Mouse (Mus musculus): ENCODE measurements around the gene Capn7. TPM values are rescaled to one million over a fixed set of nuclear protein-coding genes. Genes with fewer than 3 reads are reported as not detected.
A peak's percentile ranks its signal among the peaks of the same experiment; 100 is the strongest.

The Capn7 gene
- total RNA-seq, 2 experiments from 2014 or later, result 38.9 to 39.3 TPM

DNA sequence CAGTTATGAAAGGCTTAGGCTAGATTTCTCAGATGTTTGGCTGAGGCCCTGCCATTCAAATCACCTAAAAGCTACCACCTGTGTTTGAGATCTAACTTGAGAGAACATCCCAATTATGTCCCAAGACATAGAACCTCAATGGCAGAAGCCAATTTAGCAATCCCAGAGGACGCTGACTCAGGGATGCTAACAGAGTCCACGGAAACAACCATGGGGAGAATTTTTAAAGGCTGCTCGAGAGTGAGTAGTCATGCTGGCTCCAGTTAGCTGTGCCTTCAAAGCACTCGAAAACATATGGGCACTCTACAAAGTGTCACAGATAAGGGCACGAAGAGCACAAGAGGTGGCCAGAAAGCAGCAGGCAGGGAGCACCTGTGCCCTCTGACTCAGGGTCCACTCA is 55.9 kb downstream of the Capn7 start:
- intact Hi-C loops (cut with DNase I), result no loop called here
- DNase-seq (ENCODE audit: extremely low spot score in 1 of 2, low spot score in 2 of 2), result no peak

- intact Hi-C loops (cut with DNase I), result no loop called here
Measured at GRCm38 (mm10) chr14:31392873-31393545, 56.6 kb downstream of the Capn7 start.

DNA sequence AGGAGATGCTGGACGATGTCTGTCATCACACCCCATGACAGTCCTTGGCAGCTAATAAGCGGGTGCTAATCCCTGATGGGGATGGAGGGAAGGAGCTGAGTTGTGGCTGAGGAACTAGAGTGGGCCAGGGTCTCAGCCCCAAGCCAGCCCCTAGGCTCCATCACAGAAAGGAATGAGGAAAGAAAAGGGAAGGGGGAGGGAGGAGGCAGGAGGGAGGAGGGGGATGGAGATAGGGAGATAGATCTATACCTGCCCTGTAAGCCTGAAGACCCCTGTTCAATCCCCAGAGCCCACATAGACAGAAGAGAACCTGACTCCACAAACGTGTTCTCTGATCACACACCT is 57.1 kb downstream of the Capn7 start:
- intact Hi-C loops (cut with DNase I), result no loop called here

More at GRCm38 (mm10) chr14:31392873-31393545, 56.6 kb downstream of the Capn7 start:
- DNase-seq (ENCODE audit: extremely low spot score in 1 of 2, low spot score in 2 of 2), result peak in 1 of 2 experiments; percentile 58

GRCm38 (mm10) chr14:31393936-31394630 is 57.6 kb downstream of the Capn7 start:
- DNase-seq (ENCODE audit: extremely low spot score in 1 of 2, low spot score in 2 of 2), result no peak
- intact Hi-C loops (cut with DNase I), result no loop called here

More for the DNA sequence above, 57.1 kb downstream of the Capn7 start:
- no peak for DNase-seq (ENCODE audit: extremely low spot score in 1 of 2, low spot score in 2 of 2)

- intact Hi-C loops (cut with DNase I), result no loop called here
- DNase-seq (ENCODE audit: extremely low spot score in 1 of 2, low spot score in 2 of 2), result no peak
Measured at GRCm38 (mm10) chr14:31394822-31395532, 58.5 kb downstream of the Capn7 start.

DNA sequence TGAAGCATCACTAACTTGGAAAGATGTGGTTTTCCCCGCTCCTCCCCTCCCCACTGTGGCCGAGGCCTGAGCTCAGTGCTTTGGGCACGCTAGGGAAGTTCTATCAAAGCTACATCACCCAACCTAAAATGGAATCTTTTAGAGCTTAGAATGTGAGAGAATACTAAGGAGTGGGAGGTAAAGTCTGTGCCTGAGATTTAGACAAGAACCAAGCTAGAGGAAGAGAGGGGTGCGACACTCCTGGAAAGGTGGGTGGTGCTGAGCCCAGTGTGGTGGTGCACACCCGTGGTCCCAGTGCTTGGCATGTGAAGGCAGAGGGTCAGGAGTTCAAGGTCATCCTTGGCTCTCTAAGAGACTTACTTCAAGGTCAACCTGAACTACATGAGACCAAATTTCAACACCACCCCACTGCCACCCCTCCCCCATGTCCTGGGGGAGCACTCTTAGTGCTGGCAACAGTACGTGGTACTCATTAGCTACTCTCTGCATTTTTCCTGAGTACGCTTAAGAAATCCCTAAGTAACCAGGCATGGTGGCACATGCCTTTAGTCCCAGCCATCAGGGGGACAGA is 59.3 kb downstream of the Capn7 start:
- intact Hi-C loops (cut with DNase I), result no loop called here
- no peak for DNase-seq (ENCODE audit: extremely low spot score in 1 of 2, low spot score in 2 of 2)

DNA sequence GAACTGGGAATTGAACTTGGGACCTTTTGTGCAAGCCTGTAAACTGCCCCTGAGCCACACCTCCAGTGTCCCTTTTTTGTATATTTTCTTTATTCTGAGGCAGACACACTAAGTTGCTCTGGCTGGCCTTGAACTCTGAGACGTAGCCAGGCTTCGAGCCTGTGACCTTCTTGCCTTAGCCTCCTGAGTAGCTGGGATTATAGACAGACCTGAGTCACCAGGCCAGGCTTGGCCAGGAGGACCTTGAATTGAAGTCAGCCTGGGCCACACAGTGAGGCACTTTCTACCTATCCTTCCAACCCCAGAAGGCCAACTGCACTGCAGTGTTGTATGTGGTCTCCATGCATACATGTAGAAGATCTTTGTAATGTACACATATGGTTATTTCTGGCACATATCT is 60.0 kb downstream of the Capn7 start:
- intact Hi-C loops (cut with DNase I), result no loop called here
- no peak for DNase-seq (ENCODE audit: extremely low spot score in 1 of 2, low spot score in 2 of 2)

- intact Hi-C loops (cut with DNase I), result no loop called here
Measured at GRCm38 (mm10) chr14:31397353-31397752, 60.9 kb downstream of the Capn7 start.

GRCm38 (mm10) chr14:31397791-31398595 is 61.6 kb downstream of the Capn7 start:
- intact Hi-C loops (cut with DNase I), result no loop called here

More at GRCm38 (mm10) chr14:31397353-31397752, 60.9 kb downstream of the Capn7 start:
- no peak for DNase-seq (ENCODE audit: extremely low spot score in 1 of 2, low spot score in 2 of 2)

DNA sequence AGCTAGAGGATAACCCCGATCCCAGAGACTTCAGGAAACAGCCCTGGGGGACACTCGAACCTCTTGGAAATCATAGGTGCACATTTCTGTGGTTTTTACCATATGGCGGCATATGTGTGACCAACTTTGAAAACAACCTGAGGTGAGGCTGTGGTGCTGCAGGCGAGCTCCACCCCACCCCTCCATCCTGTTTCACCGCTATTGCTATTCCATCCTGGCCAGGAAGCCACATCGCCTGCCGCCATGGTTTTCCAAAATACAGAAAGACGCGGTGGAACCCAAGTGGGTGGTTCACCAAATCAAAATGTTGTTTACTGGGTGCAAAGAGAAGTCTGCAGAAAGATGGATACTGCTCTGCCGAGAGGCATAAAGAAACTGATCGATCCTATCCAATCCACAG is 62.4 kb downstream of the Capn7 start:
- DNase-seq (ENCODE audit: extremely low spot score in 1 of 2, low spot score in 2 of 2), result no peak
- intact Hi-C loops (cut with DNase I), result no loop called here

More at GRCm38 (mm10) chr14:31397791-31398595, 61.6 kb downstream of the Capn7 start:
- DNase-seq (ENCODE audit: extremely low spot score in 1 of 2, low spot score in 2 of 2), result peak in 1 of 2 experiments; percentile 74

GRCm38 (mm10) chr14:31399271-31399670 is 62.8 kb downstream of the Capn7 start:
- no peak for DNase-seq (ENCODE audit: extremely low spot score in 1 of 2, low spot score in 2 of 2)

GRCm38 (mm10) chr14:31400246-31400645 is 63.8 kb downstream of the Capn7 start:
- intact Hi-C loops (cut with DNase I), result no loop called here
- no peak for DNase-seq (ENCODE audit: extremely low spot score in 1 of 2, low spot score in 2 of 2)

More at GRCm38 (mm10) chr14:31399271-31399670, 62.8 kb downstream of the Capn7 start:
- intact Hi-C loops (cut with DNase I), result no loop called here

- intact Hi-C loops (cut with DNase I), result no loop called here
- no peak for DNase-seq (ENCODE audit: extremely low spot score in 1 of 2, low spot score in 2 of 2)
Measured at GRCm38 (mm10) chr14:31400896-31401295, 64.5 kb downstream of the Capn7 start.

DNA sequence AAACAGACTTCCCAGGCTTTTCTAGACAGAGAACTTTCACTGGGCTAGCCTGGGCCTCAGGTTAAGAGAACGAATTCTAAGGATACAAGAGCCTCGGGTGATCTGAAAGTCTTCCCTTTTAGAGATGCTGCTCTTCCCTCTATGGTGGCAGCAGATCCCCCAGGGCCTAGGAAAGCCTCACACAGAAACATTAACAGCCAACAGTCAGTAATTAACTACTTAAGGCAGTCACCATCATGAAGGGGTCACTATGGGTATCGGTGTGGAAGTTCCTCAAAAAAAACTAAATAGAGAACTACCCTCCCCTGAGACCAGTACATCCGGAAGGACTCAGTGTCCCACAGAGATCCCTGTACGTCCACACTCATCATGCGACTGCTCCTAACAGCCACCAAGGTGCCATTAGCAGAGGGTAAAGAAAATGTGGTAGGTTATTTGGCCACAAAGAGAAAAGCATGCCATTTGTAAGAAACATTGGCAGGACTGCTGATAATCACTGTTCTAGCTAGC is 65.5 kb downstream of the Capn7 start:
- DNase-seq (ENCODE audit: extremely low spot score in 1 of 2, low spot score in 2 of 2), result no peak
- intact Hi-C loops (cut with DNase I), result no loop called here

DNA sequence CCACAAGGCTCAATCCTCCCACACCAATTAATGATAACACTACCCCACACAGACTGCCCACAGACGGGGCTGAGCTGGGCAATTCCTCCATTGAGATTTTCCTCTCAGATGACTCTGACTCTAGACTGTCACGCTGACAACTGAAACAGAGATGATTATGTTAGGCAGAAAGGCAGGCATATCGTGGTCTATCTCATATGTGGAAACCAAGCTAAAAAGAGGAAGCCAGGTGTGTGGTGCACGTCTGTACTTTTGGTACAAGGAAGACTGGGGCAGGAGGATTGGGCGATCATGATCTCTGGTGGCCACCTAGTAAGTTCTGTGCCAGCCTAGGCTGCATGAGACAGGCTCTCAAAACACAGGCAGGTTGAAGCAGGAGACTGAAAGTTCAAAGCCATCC is 66.3 kb downstream of the Capn7 start:
- DNase-seq (ENCODE audit: extremely low spot score in 1 of 2, low spot score in 2 of 2), result no peak
- intact Hi-C loops (cut with DNase I), result no loop called here

GRCm38 (mm10) chr14:31403556-31403955 is 67.1 kb downstream of the Capn7 start:
- intact Hi-C loops (cut with DNase I), result no loop called here
- no peak for DNase-seq (ENCODE audit: extremely low spot score in 1 of 2, low spot score in 2 of 2)

DNA sequence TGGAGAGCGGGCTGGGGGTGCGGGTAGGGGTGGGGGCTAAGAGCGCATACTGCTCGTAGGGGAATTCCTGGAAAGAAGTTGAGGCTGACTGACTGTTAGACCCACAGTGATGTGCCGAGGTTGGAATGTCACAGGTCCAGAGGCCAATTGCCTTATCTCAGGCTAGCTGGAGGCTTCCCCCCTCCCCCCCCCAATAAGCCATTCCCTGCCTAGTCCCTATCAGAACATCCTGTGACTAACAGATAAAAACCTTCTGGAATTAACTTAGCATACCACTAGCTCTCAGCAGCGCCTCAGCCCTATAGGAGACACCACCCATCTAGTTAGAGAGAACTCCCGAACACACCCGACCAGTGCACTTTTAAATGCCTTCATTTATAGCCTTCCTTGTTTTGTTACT is 67.6 kb downstream of the Capn7 start:
- intact Hi-C loops (cut with DNase I), result no loop called here

DNA sequence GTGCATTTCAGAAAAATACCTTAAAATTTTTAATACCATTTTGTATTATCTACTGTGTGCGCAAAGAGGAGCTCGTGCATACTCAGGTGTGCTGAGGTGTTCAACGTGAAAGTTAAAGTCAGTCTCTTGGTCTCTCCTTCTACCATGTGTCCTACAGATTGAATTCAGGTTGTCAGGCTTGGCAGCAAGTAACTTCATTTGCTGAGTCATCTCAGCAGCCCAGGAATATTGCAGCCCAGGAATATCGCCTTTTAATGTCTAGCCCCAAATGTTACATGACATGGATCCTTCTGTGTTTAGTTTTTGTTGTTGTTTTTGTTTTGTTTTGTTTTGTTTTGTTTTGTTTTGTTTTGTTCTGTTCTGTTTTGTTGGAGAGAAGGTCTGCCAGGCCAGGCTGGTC is 68.2 kb downstream of the Capn7 start:
- intact Hi-C loops (cut with DNase I), result no loop called here
- DNase-seq (ENCODE audit: extremely low spot score in 1 of 2, low spot score in 2 of 2), result no peak

More for the DNA sequence above, 67.6 kb downstream of the Capn7 start:
- no peak for DNase-seq (ENCODE audit: extremely low spot score in 1 of 2, low spot score in 2 of 2)

Data from left cerebral cortex, postnatal 10 days (tissue).